Mouse (Mus musculus): Measurements from ENCODE around the gene Acot4.
"Not testable (repeated sequence)": the region's sequence is repeated elsewhere in the genome, so short reads cannot be mapped to it uniquely, and the experiment has no call there.

Acot4 gene

DNA sequence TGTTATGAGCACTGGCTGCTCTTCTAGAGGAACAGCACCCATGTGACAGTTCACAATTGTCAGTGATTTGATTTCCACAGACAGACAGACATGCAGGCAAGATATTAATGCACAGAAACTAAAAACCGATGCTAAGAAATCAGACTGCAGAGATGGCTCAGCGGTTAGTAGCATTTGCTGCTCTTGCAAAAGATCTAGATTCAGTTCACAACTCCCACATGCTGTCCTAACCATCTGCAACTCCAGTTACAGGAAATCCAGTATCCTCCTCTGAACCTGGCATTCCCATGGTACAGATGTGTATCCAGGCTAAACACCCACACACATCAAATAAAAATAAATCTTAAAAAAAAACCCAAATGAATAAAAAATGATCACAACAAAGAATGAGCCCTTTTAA, 33.5 kb downstream of the Acot4 start:
- intact Hi-C loops (cut with DNase I), result no loop called here

DNA sequence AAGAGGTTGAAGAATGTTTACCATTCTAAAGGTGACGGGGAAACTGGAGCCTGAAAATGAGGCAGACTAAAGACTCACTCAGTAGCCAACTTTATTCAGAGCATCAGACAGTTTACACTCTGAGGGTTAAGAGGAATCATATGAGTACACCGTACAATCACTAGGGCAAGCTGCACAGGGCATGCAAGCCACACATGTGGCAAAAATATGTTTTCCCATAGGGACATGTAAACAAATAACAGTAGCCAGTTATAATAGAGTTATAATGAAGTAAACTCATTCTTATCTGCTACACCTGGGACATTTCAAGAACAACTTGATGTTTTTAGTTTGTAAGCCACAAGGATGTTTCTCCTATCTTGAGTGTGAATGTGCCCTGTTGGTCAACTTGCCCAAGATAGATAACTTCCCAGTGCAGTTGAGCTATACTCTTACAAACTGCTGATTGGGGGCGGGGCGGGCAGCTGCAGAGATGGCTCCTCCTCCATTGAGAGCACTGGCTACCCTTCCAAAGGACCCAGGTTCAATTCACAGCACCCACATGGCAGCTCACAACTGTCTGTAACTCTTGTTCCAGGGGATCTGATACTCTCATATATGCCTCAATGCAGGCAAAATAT, 39.3 kb downstream of the Acot4 start:
- intact Hi-C loops (cut with DNase I), result no loop called here

DNA sequence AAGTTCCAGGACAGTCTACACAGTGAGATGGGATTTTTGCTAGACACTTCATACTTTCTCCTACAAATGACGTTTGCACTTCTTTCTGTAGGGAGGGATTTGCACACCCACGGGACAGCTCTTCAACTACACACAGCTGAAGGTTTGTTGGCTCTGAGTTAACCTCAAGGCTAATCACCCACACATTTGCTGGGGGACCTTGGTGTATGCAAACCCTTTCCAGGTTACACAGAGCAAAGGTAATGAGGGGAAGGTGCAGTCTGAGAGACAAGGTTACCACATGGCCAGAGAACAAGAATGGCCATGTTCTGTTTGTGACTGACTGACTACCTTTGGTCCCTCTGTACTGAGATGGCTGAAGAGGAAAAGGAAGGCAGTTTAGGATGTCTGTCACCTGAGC, 45.7 kb downstream of the Acot4 start:
- intact Hi-C loops (cut with DNase I), result no loop called here

DNA sequence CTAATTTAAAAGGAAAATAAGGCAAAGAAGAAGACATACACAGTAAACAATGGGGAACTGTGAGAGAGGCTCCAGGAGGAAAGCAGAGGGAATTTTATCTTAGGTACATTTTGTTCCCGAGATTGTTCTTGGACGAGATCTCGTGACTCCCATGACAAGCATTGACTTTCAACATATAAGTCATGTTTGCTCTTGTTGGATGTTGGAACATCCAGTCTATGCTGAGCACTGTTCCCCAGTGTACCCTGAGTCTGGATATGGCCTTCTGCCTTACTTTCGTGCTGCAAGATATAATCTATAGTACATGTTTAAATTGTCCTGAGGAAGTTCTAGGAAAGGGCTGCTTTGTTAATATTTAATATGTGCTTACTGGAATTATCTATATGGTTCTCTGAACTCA, 46.4 kb downstream of the Acot4 start:
- intact Hi-C loops (cut with DNase I), result no loop called here

DNA sequence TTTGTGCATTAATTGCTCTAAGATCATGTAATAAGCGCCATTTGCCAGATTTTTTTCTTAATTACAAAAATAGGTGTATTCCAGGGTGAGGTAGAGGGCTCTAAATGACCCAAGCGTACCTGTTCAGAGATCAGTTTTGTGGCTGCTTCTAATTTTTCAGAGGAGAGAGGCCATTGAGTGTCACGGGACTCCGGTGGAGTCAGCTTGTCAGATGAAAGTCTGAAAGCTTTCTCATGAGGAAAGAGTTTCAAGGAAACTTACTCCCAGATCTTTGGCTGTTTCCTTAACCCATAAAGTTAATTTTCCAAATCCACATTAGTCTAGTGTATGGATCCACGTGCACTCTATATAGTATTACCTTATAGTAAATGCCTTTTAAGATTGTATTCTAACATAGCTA, 56.5 kb downstream of the Acot4 start:
- intact Hi-C loops (cut with DNase I), result not testable (repeated sequence)

Measured in adrenal gland (tissue).